Mouse (Mus musculus): ENCODE results near the gene Nr2c1. TPM values are rescaled to one million over a fixed set of nuclear protein-coding genes. Genes with fewer than 3 reads are reported as not detected.

Gene Nr2c1
- polyA plus RNA-seq, 1 experiment: 5.2 TPM

DNA sequence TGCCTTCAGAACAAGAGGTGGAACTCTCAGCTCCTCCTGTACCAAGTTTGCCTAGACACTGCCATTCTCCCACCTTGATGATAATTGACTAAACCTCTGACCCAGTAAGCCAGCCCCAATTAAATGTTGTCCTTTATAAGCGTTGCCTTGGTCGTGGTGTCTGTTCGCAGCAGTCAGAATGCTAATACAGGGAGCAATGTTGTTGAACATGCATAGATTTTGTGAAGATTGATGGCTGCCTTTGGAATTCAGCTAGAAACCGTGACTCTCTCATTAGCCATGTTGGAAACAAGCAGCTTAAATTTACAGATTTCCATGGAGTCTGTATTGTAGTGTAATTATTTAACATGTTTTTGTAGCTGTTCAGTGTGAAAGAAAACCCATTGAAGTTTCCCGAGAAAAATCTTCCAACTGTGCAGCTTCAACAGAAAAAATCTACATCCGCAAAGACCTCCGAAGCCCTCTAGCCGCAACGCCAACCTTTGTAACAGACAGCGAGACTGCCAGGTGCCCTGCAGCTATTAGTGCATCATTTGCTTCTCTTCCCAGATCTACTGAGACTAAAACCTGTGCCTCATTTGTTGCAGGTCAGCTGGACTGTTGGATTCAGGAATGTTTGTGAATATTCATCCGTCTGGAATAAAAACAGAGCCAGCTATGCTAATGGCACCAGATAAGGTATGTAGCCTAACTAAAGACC is 19.4 kb downstream of the Nr2c1 start:
- TF ChIP-seq FOSL1 (IDR thresholded peaks at IDR 0.05; ENCODE audit: insufficient read depth, low read length, poor library complexity, severe bottlenecking) (no peak), MAX (IDR thresholded peaks at IDR 0.05) (no peak), CTCF (IDR thresholded peaks at IDR 0.05; ENCODE audit: control insufficient read depth, insufficient read depth, insufficient read length) (no peak), MYOD1 (IDR thresholded peaks at IDR 0.05; ENCODE audit: control insufficient read depth, insufficient read length, low read depth) (no peak), MYOG (IDR thresholded peaks at IDR 0.05; ENCODE audit: control insufficient read depth, extremely low read depth, insufficient read length) (no peak), USF1 (IDR thresholded peaks at IDR 0.05; ENCODE audit: low read depth) (no peak), CEBPB (IDR thresholded peaks at IDR 0.05; ENCODE audit: low read depth) (no peak)

DNA sequence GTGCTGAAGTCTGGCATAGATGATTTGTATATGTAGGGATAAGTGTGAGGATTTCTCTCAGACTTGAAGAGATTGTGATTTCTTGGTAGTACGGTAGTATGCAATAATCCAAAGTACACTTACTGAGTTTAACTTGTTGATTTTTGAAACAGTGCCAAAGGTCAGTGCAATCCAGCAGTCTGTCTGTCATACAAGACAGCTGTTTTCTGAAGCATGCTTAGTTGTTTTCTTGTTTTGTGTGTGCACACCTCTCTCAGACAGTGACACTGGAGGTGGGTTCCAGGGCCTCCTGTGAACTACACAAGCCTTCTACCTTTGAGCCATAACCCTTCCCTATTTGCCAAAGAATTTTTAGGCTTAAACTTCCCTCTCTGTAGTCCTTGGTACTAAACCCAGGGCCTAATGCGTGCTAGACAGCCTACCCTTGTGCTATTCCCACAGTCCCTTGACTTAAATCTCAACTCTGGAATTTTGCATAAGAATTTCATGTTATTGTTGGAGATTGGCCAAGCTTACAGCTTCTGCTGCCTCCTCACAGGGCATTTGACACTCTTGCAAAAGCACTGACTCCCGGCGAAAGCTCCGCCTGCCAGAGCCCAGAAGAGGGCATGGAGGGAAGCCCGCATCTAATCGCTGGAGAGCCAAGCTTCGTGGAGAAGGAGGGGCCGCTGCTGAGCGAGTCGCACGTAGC is 23.8 kb downstream of the Nr2c1 start:
- no peak overlapping the region for H3ac ChIP-seq (ENCODE audit: control insufficient read depth, insufficient read length, low read depth)
- no peaks in the 10 kb centered on the region for H3K79me2 ChIP-seq (ENCODE audit: control insufficient read depth, insufficient read depth)
- H3K4me3 ChIP-seq (ENCODE audit: insufficient read depth, poor library complexity, severe bottlenecking): no peak overlapping the region
- peaks cover 68% of the 10 kb centered on the region for H3K36me3 ChIP-seq (ENCODE audit: control insufficient read depth, insufficient read depth)
- TF ChIP-seq FOSL1 (IDR thresholded peaks at IDR 0.05; ENCODE audit: insufficient read depth, low read length, poor library complexity, severe bottlenecking) (no peak), MYOG (IDR thresholded peaks at IDR 0.05; ENCODE audit: control insufficient read depth, extremely low read depth, insufficient read length) (no peak), USF1 (IDR thresholded peaks at IDR 0.05; ENCODE audit: low read depth) (no peak), MAX (IDR thresholded peaks at IDR 0.05) (no peak), CEBPB (IDR thresholded peaks at IDR 0.05; ENCODE audit: low read depth) (no peak), CTCF (IDR thresholded peaks at IDR 0.05; ENCODE audit: control insufficient read depth, insufficient read depth, insufficient read length) (no peak), MYOD1 (IDR thresholded peaks at IDR 0.05; ENCODE audit: control insufficient read depth, insufficient read length, low read depth) (no peak)
- H3K27me3 ChIP-seq (ENCODE audit: control insufficient read depth, insufficient read depth, insufficient read length): no peaks in the 10 kb centered on the region
- H3K79me3 ChIP-seq (ENCODE audit: low read depth): no peaks in the 10 kb centered on the region

More for the DNA sequence above, 19.4 kb downstream of the Nr2c1 start:
- no peaks in the 10 kb centered on the region for H3K79me3 ChIP-seq (ENCODE audit: low read depth)
- H3K4me3 ChIP-seq (ENCODE audit: insufficient read depth, poor library complexity, severe bottlenecking): no peak overlapping the region
- peaks cover 77% of the 10 kb centered on the region for H3K36me3 ChIP-seq (ENCODE audit: control insufficient read depth, insufficient read depth)
- no peaks in the 10 kb centered on the region for H3K27me3 ChIP-seq (ENCODE audit: control insufficient read depth, insufficient read depth, insufficient read length)
- H3K79me2 ChIP-seq (ENCODE audit: control insufficient read depth, insufficient read depth): no peaks in the 10 kb centered on the region
- H3ac ChIP-seq (ENCODE audit: control insufficient read depth, insufficient read length, low read depth): no peak overlapping the region

DNA sequence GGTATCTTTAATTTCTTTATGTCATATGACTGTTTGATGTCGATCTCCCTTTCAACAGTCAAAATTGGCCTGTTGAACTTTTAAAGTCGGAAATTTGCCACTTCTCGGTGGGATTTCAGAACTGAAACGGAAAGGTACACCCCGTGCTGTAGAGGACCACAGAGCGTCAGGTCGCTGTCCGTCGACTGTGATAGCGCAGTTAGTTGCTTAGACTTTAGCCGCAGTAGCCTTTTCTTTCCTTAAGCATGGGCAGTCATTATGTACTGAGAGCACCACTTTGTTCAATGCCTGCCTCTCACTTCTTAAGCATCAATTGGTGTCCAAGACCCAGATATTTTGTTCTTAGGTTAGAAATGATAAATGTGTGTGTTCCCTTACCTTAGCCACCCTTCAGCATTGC is 24.3 kb downstream of the Nr2c1 start:
- H3K79me2 ChIP-seq (ENCODE audit: control insufficient read depth, insufficient read depth): no peaks in the 10 kb centered on the region
- TF ChIP-seq MYOD1 (IDR thresholded peaks at IDR 0.05; ENCODE audit: control insufficient read depth, insufficient read length, low read depth) (no peak), USF1 (IDR thresholded peaks at IDR 0.05; ENCODE audit: low read depth) (no peak), CEBPB (IDR thresholded peaks at IDR 0.05; ENCODE audit: low read depth) (no peak), MYOG (IDR thresholded peaks at IDR 0.05; ENCODE audit: control insufficient read depth, extremely low read depth, insufficient read length) (no peak), MAX (IDR thresholded peaks at IDR 0.05) (no peak), CTCF (IDR thresholded peaks at IDR 0.05; ENCODE audit: control insufficient read depth, insufficient read depth, insufficient read length) (no peak), FOSL1 (IDR thresholded peaks at IDR 0.05; ENCODE audit: insufficient read depth, low read length, poor library complexity, severe bottlenecking) (no peak)
- H3K4me3 ChIP-seq (ENCODE audit: insufficient read depth, poor library complexity, severe bottlenecking): no peak overlapping the region
- H3K36me3 ChIP-seq (ENCODE audit: control insufficient read depth, insufficient read depth): peaks cover 65% of the 10 kb centered on the region
- no peaks in the 10 kb centered on the region for H3K27me3 ChIP-seq (ENCODE audit: control insufficient read depth, insufficient read depth, insufficient read length)
- no peaks in the 10 kb centered on the region for H3K79me3 ChIP-seq (ENCODE audit: low read depth)
- H3ac ChIP-seq (ENCODE audit: control insufficient read depth, insufficient read length, low read depth): no peak overlapping the region

DNA sequence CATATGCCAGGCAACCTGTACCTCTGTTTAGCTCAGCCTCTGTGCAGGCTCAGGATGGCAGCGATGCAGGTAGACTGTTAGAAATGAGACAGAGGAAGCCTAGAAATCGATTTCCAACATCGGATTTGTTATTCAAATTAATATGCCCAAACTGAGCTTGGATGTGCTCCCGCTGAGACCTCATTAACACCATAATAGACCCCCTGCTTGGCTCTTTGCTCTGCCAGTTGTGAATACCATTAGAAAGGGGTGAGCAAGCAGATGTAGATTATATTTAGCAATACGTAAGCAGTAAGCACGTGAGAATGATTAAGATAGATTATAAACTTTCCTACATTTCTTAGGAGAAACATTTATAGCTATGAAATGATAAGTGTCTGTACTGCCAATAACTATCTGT is 24.9 kb downstream of the Nr2c1 start:
- H3K79me3 ChIP-seq (ENCODE audit: low read depth): no peaks in the 10 kb centered on the region
- H3K4me3 ChIP-seq (ENCODE audit: insufficient read depth, poor library complexity, severe bottlenecking): no peak overlapping the region
- H3K79me2 ChIP-seq (ENCODE audit: control insufficient read depth, insufficient read depth): no peaks in the 10 kb centered on the region
- H3K36me3 ChIP-seq (ENCODE audit: control insufficient read depth, insufficient read depth): peaks cover 59% of the 10 kb centered on the region
- H3ac ChIP-seq (ENCODE audit: control insufficient read depth, insufficient read length, low read depth): no peak overlapping the region
- TF ChIP-seq USF1 (IDR thresholded peaks at IDR 0.05; ENCODE audit: low read depth) (no peak), MYOD1 (IDR thresholded peaks at IDR 0.05; ENCODE audit: control insufficient read depth, insufficient read length, low read depth) (no peak), MYOG (IDR thresholded peaks at IDR 0.05; ENCODE audit: control insufficient read depth, extremely low read depth, insufficient read length) (no peak), FOSL1 (IDR thresholded peaks at IDR 0.05; ENCODE audit: insufficient read depth, low read length, poor library complexity, severe bottlenecking) (no peak), CTCF (IDR thresholded peaks at IDR 0.05; ENCODE audit: control insufficient read depth, insufficient read depth, insufficient read length) (no peak), MAX (IDR thresholded peaks at IDR 0.05) (no peak), CEBPB (IDR thresholded peaks at IDR 0.05; ENCODE audit: low read depth) (no peak)
- no peaks in the 10 kb centered on the region for H3K27me3 ChIP-seq (ENCODE audit: control insufficient read depth, insufficient read depth, insufficient read length)

DNA sequence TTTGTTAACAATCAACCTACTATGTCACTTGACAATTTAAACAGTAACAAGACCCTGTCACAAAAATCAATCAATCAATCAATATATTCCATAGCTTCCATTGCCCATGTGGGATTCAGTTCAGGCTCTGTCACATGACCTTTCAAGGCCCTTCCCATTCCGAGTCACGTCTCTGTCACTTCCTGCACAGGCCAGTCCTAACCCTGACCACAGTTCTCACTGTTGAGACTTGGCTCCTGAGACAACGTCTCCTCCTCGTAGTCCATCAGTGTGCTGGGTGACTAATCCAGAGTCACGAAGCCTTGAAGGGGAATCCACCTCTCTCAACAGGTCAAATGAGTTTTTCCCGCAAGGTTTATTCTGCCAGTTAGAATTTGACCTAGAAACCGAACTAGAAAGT is 26.8 kb downstream of the Nr2c1 start:
- no peak overlapping the region for H3ac ChIP-seq (ENCODE audit: control insufficient read depth, insufficient read length, low read depth)
- no peaks in the 10 kb centered on the region for H3K27me3 ChIP-seq (ENCODE audit: control insufficient read depth, insufficient read depth, insufficient read length)
- TF ChIP-seq USF1 (IDR thresholded peaks at IDR 0.05; ENCODE audit: low read depth) (peak; percentile 91), FOSL1 (IDR thresholded peaks at IDR 0.05; ENCODE audit: insufficient read depth, low read length, poor library complexity, severe bottlenecking) (no peak)
- H3K4me3 ChIP-seq (ENCODE audit: insufficient read depth, poor library complexity, severe bottlenecking): no peak overlapping the region
- no peaks in the 10 kb centered on the region for H3K79me2 ChIP-seq (ENCODE audit: control insufficient read depth, insufficient read depth)
- peaks cover 46% of the 10 kb centered on the region for H3K36me3 ChIP-seq (ENCODE audit: control insufficient read depth, insufficient read depth)
- no peaks in the 10 kb centered on the region for H3K79me3 ChIP-seq (ENCODE audit: low read depth)

All from C2C12 (cell line).